Mouse (Mus musculus): Measurements from ENCODE around the gene Atpaf2. TPM values are rescaled to one million over a fixed set of nuclear protein-coding genes. Genes with fewer than 3 reads are reported as not detected.

The Atpaf2 gene
- polyA plus RNA-seq, 1 experiment, result 87.7 TPM

GRCm38 (mm10) chr11:60422046-60422668 is 3.9 kb upstream of the Atpaf2 start:
- H3K27me3 ChIP-seq (ENCODE audit: control insufficient read depth, insufficient read depth, low read length), result no peaks in the 10 kb centered on the region
- H3K36me3 ChIP-seq (ENCODE audit: control insufficient read depth, insufficient read depth, low read length), result no peaks in the 10 kb centered on the region; the same call in 1 of the 2 replicates
- H3K4me1 ChIP-seq (ENCODE audit: control insufficient read depth, insufficient read depth, low read length), result peaks cover 6% of the 10 kb centered on the region
- H3K27ac ChIP-seq (ENCODE audit: control insufficient read depth, insufficient read depth, low read depth, low read length), result no peak overlapping the region
- no peak overlapping the region for H3K4me3 ChIP-seq (ENCODE audit: control insufficient read depth, low read depth, low read length)
- TF ChIP-seq POLR2A (IDR thresholded peaks at IDR 0.05; ENCODE audit: control insufficient read depth, low read depth, low read length), result no peak
- no peak for TF ChIP-seq CTCF (IDR thresholded peaks at IDR 0.05; ENCODE audit: control insufficient read depth, insufficient read depth, insufficient replicate concordance, low read depth, low read length)

GRCm38 (mm10) chr11:60418473-60418803 is 181 bp upstream of the Atpaf2 start:
- TF ChIP-seq POLR2A (IDR thresholded peaks at IDR 0.05; ENCODE audit: control insufficient read depth, low read depth, low read length) (0 out of 2 replicates have a peak, but pooled peaks have one; percentile 20), CTCF (IDR thresholded peaks at IDR 0.05; ENCODE audit: control insufficient read depth, insufficient read depth, insufficient replicate concordance, low read depth, low read length) (no peak)
- H3K4me1 ChIP-seq (ENCODE audit: control insufficient read depth, insufficient read depth, low read length), result peaks cover 6% of the 10 kb centered on the region
- no peaks in the 10 kb centered on the region for H3K36me3 ChIP-seq (ENCODE audit: control insufficient read depth, insufficient read depth, low read length)
- H3K4me3 ChIP-seq (ENCODE audit: control insufficient read depth, low read depth, low read length), result peak overlapping the region; percentile 97
- H3K27me3 ChIP-seq (ENCODE audit: control insufficient read depth, insufficient read depth, low read length), result no peaks in the 10 kb centered on the region
- peak overlapping the region; percentile 96 for H3K27ac ChIP-seq (ENCODE audit: control insufficient read depth, insufficient read depth, low read depth, low read length)

GRCm38 (mm10) chr11:60416963-60417716 is 1.1 kb downstream of the Atpaf2 start, which contains the start of gene Gid4:
Gene Gid4, plus strand, starts transcription at chr11:60417145.
- peak within 1 kb of the TSS; percentile 97 for H3K4me3 ChIP-seq (ENCODE audit: control insufficient read depth, low read depth, low read length)
- H3K27ac ChIP-seq (ENCODE audit: control insufficient read depth, insufficient read depth, low read depth, low read length), result peak within 1 kb of the TSS; percentile 96
- TF ChIP-seq CTCF (IDR thresholded peaks at IDR 0.05; ENCODE audit: control insufficient read depth, insufficient read depth, insufficient replicate concordance, low read depth, low read length) (no peak), POLR2A (IDR thresholded peaks at IDR 0.05; ENCODE audit: control insufficient read depth, low read depth, low read length) (peak; percentile 96)
- H3K27me3 ChIP-seq (ENCODE audit: control insufficient read depth, insufficient read depth, low read length), result no peaks in the 10 kb centered on the region
- peaks cover 6% of the 10 kb centered on the region for H3K4me1 ChIP-seq (ENCODE audit: control insufficient read depth, insufficient read depth, low read length)
- H3K36me3 ChIP-seq (ENCODE audit: control insufficient read depth, insufficient read depth, low read length), result no peaks in the 10 kb centered on the region

- Histone ChIP-seq H3K4me3 (ENCODE audit: control insufficient read depth, low read depth, low read length) (peak overlapping the region; percentile 97), H3K4me1 (ENCODE audit: control insufficient read depth, insufficient read depth, low read length) (peaks cover 6% of the 10 kb centered on the region), H3K36me3 (ENCODE audit: control insufficient read depth, insufficient read depth, low read length) (no peaks in the 10 kb centered on the region), H3K27me3 (ENCODE audit: control insufficient read depth, insufficient read depth, low read length) (no peaks in the 10 kb centered on the region), H3K27ac (ENCODE audit: control insufficient read depth, insufficient read depth, low read depth, low read length) (peak overlapping the region; percentile 91)
- no peak for TF ChIP-seq CTCF (IDR thresholded peaks at IDR 0.05; ENCODE audit: control insufficient read depth, insufficient read depth, insufficient replicate concordance, low read depth, low read length)
Observed at GRCm38 (mm10) chr11:60416590-60416962, 1.7 kb downstream of the Atpaf2 start.

- no peaks in the 10 kb centered on the region for H3K27me3 ChIP-seq (ENCODE audit: control insufficient read depth, insufficient read depth, low read length)
- H3K27ac ChIP-seq (ENCODE audit: control insufficient read depth, insufficient read depth, low read depth, low read length), result no peak overlapping the region
- no peak overlapping the region for H3K4me3 ChIP-seq (ENCODE audit: control insufficient read depth, low read depth, low read length)
- TF ChIP-seq POLR2A (IDR thresholded peaks at IDR 0.05; ENCODE audit: control insufficient read depth, low read depth, low read length), result no peak
- no peak for TF ChIP-seq CTCF (IDR thresholded peaks at IDR 0.05; ENCODE audit: control insufficient read depth, insufficient read depth, insufficient replicate concordance, low read depth, low read length)
- no peaks in the 10 kb centered on the region for H3K36me3 ChIP-seq (ENCODE audit: control insufficient read depth, insufficient read depth, low read length)
- H3K4me1 ChIP-seq (ENCODE audit: control insufficient read depth, insufficient read depth, low read length), result no peaks in the 10 kb centered on the region; the same call in 1 of the 2 replicates
Observed at GRCm38 (mm10) chr11:60412921-60413320, 5.3 kb downstream of the Atpaf2 start.

GRCm38 (mm10) chr11:60412173-60412572 is 6.1 kb downstream of the Atpaf2 start:
- Histone ChIP-seq H3K27me3 (ENCODE audit: control insufficient read depth, insufficient read depth, low read length) (no peaks in the 10 kb centered on the region), H3K4me3 (ENCODE audit: control insufficient read depth, low read depth, low read length) (no peak overlapping the region), H3K36me3 (ENCODE audit: control insufficient read depth, insufficient read depth, low read length) (no peaks in the 10 kb centered on the region), H3K27ac (ENCODE audit: control insufficient read depth, insufficient read depth, low read depth, low read length) (no peak overlapping the region), H3K4me1 (ENCODE audit: control insufficient read depth, insufficient read depth, low read length) (no peaks in the 10 kb centered on the region; the same call in 1 of the 2 replicates)
- no peak for TF ChIP-seq POLR2A (IDR thresholded peaks at IDR 0.05; ENCODE audit: control insufficient read depth, low read depth, low read length)
- TF ChIP-seq CTCF (IDR thresholded peaks at IDR 0.05; ENCODE audit: control insufficient read depth, insufficient read depth, insufficient replicate concordance, low read depth, low read length), result no peak

GRCm38 (mm10) chr11:60406606-60407005 is 11.7 kb downstream of the Atpaf2 start:
- no peaks in the 10 kb centered on the region for H3K27me3 ChIP-seq (ENCODE audit: control insufficient read depth, insufficient read depth, low read length)
- TF ChIP-seq CTCF (IDR thresholded peaks at IDR 0.05; ENCODE audit: control insufficient read depth, insufficient read depth, insufficient replicate concordance, low read depth, low read length) (no peak), POLR2A (IDR thresholded peaks at IDR 0.05; ENCODE audit: control insufficient read depth, low read depth, low read length) (no peak)
- no peaks in the 10 kb centered on the region for H3K4me1 ChIP-seq (ENCODE audit: control insufficient read depth, insufficient read depth, low read length)
- no peak overlapping the region for H3K27ac ChIP-seq (ENCODE audit: control insufficient read depth, insufficient read depth, low read depth, low read length)
- peak overlapping the region; percentile 46; the same call in 1 of the 2 replicates for H3K4me3 ChIP-seq (ENCODE audit: control insufficient read depth, low read depth, low read length)
- H3K36me3 ChIP-seq (ENCODE audit: control insufficient read depth, insufficient read depth, low read length), result no peaks in the 10 kb centered on the region; the same call in none of the 2 replicates

All from testis, adult 2 months (tissue).